Mouse (Mus musculus) heart, embryonic 15.5 days (tissue): ENCODE data around the gene Dedd2. TPM values are rescaled to one million over a fixed set of nuclear protein-coding genes. Genes with fewer than 3 reads are reported as not detected.

Experiments used
- ATAC-seq: fragments of 200-750 bp; cut with Nextera tagmentation; replicated peaks from 2 replicates; pipeline ENCODE4 v1.8.0; 2017; ENCODE audit warnings: low read depth, moderate TSS enrichment; ENCODE audit not compliant: insufficient number of reproducible peaks, insufficient read depth, low FRiP score
- H3K27ac ChIP-seq: fragments of 300-500 bp; sonication (generic); 2 replicates; pipeline ENCODE4 v1.5.1; 2015; ENCODE audit warnings: mild to moderate bottlenecking, inconsistent platforms
- H3K27me3 ChIP-seq: fragments of 300-500 bp; sonication (generic); 2 replicates; pipeline ENCODE4 v1.6.1; 2015; ENCODE audit warnings: inconsistent platforms
- H3K36me3 ChIP-seq: fragments of 300-500 bp; sonication (generic); 2 replicates; pipeline ENCODE4 v1.6.1; 2015; ENCODE audit warnings: mild to moderate bottlenecking, inconsistent platforms
- H3K4me1 ChIP-seq: fragments of 300-500 bp; sonication (generic); replicated peaks from 2 replicates; pipeline ENCODE4 v1.6.1; 2015; ENCODE audit warnings: inconsistent platforms
- H3K4me2 ChIP-seq: fragments of 300-500 bp; sonication (generic); 2 replicates; pipeline ENCODE4 v1.6.1; 2015; ENCODE audit warnings: inconsistent platforms, mild to moderate bottlenecking, moderate library complexity
- H3K4me3 ChIP-seq: fragments of 300-500 bp; sonication (generic); 2 replicates; pipeline ENCODE4 v1.5.1; 2015; ENCODE audit warnings: mild to moderate bottlenecking, inconsistent platforms
- H3K9ac ChIP-seq: fragments of 300-500 bp; sonication (generic); 2 replicates; pipeline ENCODE4 v1.6.1; 2015; ENCODE audit warnings: mild to moderate bottlenecking, inconsistent platforms
- H3K9me3 ChIP-seq: fragments of 300-500 bp; sonication (generic); replicated peaks from 2 replicates; pipeline ENCODE4 v1.6.1; 2016; ENCODE audit warnings: inconsistent platforms
- WGBS: fragments of 180-500 bp; shearing (Covaris S2); methylation state at CpG from one replicate; pipeline ENCODE4 v1.1.7; 2015; ENCODE audit warnings: mixed read lengths; 5-methylcytosine and 5-hydroxymethylcytosine counted together
- polyA plus RNA-seq: library from polyadenylated mRNA; unstranded; fragments of >200 nt; fragmentation: Nextera tagmentation; extraction: Ambion mirVana; gene quantifications from 2 replicates; pipeline ENCODE4 v1.2.1, GENCODE M21; 2015

Gene Dedd2
- polyA plus RNA-seq, 1 experiment from 2014 or later: 6.6 TPM

GRCm38 (mm10) chr7:25251822-25252221 is 31.4 kb upstream of the Dedd2 start:
- H3K4me1 ChIP-seq: peaks cover 31% of the 10 kb centered on the region
- peak overlapping the region; percentile 96 for H3K27ac ChIP-seq
- no peaks in the 10 kb centered on the region for H3K27me3 ChIP-seq
- WGBS: 24% methylated on average over 8 of the region's 8 CpGs
- H3K9ac ChIP-seq: peak overlapping the region; percentile 95
- H3K36me3 ChIP-seq: no peaks in the 10 kb centered on the region
- ATAC-seq: no peak
- peak overlapping the region; percentile 94 for H3K4me2 ChIP-seq
- H3K4me3 ChIP-seq: peak overlapping the region; percentile 69
- H3K9me3 ChIP-seq: no peaks in the 10 kb centered on the region

GRCm38 (mm10) chr7:25251071-25251791 is 30.8 kb upstream of the Dedd2 start:
- Histone ChIP-seq H3K4me3 (peak overlapping the region; percentile 69), H3K9ac (peak overlapping the region; percentile 95), H3K27me3 (no peaks in the 10 kb centered on the region), H3K4me2 (peak overlapping the region; percentile 94), H3K4me1 (peaks cover 37% of the 10 kb centered on the region), H3K36me3 (no peaks in the 10 kb centered on the region), H3K27ac (peak overlapping the region; percentile 96), H3K9me3 (no peaks in the 10 kb centered on the region)
- WGBS: 3% methylated on average over 22 of the region's 22 CpGs
- ATAC-seq: peak; percentile 18; the same call in 1 of the 2 replicates

GRCm38 (mm10) chr7:25250141-25250972 is 29.9 kb upstream of the Dedd2 start, which contains the start of gene Erf:
Gene Erf, minus strand, starts transcription at chr7:25250761.
- Histone ChIP-seq H3K4me3 (peak within 1 kb of the TSS; percentile 69), H3K4me1 (peaks cover 46% of the 10 kb centered on the region), H3K27me3 (no peaks in the 10 kb centered on the region), H3K9ac (peak within 1 kb of the TSS; percentile 95), H3K4me2 (peak within 1 kb of the TSS; percentile 94), H3K36me3 (peaks cover 7% of the 10 kb centered on the region), H3K9me3 (no peaks in the 10 kb centered on the region), H3K27ac (peak within 1 kb of the TSS; percentile 96)
- peak; percentile 80 for ATAC-seq
- WGBS: 1% methylated on average over 63 of the region's 81 CpGs

- under 1% methylated on average over 35 of the region's 73 CpGs for WGBS
- peak overlapping the region; percentile 69 for H3K4me3 ChIP-seq
- H3K36me3 ChIP-seq: peaks cover 15% of the 10 kb centered on the region
- no peaks in the 10 kb centered on the region for H3K9me3 ChIP-seq
- H3K4me1 ChIP-seq: peaks cover 54% of the 10 kb centered on the region
- peak; percentile 59 for ATAC-seq
- H3K9ac ChIP-seq: peak overlapping the region; percentile 95
- H3K27me3 ChIP-seq: no peaks in the 10 kb centered on the region
- H3K27ac ChIP-seq: peak overlapping the region; percentile 96
- H3K4me2 ChIP-seq: peak overlapping the region; percentile 94
These were observed 29.1 kb upstream of the Dedd2 start for GRCm38 (mm10) chr7:25249314-25250140.

- H3K9ac ChIP-seq: peak overlapping the region; percentile 95
- peak overlapping the region; percentile 69 for H3K4me3 ChIP-seq
- no peaks in the 10 kb centered on the region for H3K9me3 ChIP-seq
- H3K4me2 ChIP-seq: peak overlapping the region; percentile 94
- under 1% methylated on average over 25 of the region's 25 CpGs for WGBS
- peak; percentile 2; the same call in 1 of the 2 replicates for ATAC-seq
- H3K4me1 ChIP-seq: peaks cover 58% of the 10 kb centered on the region
- no peaks in the 10 kb centered on the region for H3K27me3 ChIP-seq
- H3K27ac ChIP-seq: peak overlapping the region; percentile 96
- H3K36me3 ChIP-seq: peaks cover 21% of the 10 kb centered on the region
These were observed 28.5 kb upstream of the Dedd2 start for GRCm38 (mm10) chr7:25248846-25249313.

- Histone ChIP-seq H3K9ac (peak overlapping the region; percentile 95), H3K27ac (peak overlapping the region; percentile 96), H3K27me3 (no peaks in the 10 kb centered on the region), H3K9me3 (no peaks in the 10 kb centered on the region), H3K4me1 (peaks cover 63% of the 10 kb centered on the region), H3K4me2 (peak overlapping the region; percentile 94), H3K4me3 (peak overlapping the region; percentile 69), H3K36me3 (peaks cover 25% of the 10 kb centered on the region)
- no peak for ATAC-seq
- WGBS: under 1% methylated on average over 18 of the region's 18 CpGs
These were observed 27.7 kb upstream of the Dedd2 start for GRCm38 (mm10) chr7:25248018-25248647.

GRCm38 (mm10) chr7:25247498-25247897 is 27.1 kb upstream of the Dedd2 start:
- Histone ChIP-seq H3K27ac (peak overlapping the region; percentile 96), H3K9ac (peak overlapping the region; percentile 95), H3K27me3 (no peaks in the 10 kb centered on the region), H3K4me3 (peak overlapping the region; percentile 69), H3K9me3 (no peaks in the 10 kb centered on the region), H3K4me1 (peaks cover 66% of the 10 kb centered on the region), H3K36me3 (peaks cover 31% of the 10 kb centered on the region), H3K4me2 (peak overlapping the region; percentile 94)
- 8% methylated on average over 3 of the region's 3 CpGs for WGBS
- no peak for ATAC-seq

GRCm38 (mm10) chr7:25246759-25247137 is 26.3 kb upstream of the Dedd2 start:
- Histone ChIP-seq H3K27ac (peak overlapping the region; percentile 96), H3K4me1 (peaks cover 62% of the 10 kb centered on the region), H3K4me2 (peak overlapping the region; percentile 94), H3K36me3 (peaks cover 31% of the 10 kb centered on the region), H3K27me3 (no peaks in the 10 kb centered on the region), H3K4me3 (peak overlapping the region; percentile 69), H3K9ac (peak overlapping the region; percentile 95), H3K9me3 (no peaks in the 10 kb centered on the region)
- 18% methylated on average over 4 of the region's 4 CpGs for WGBS
- no peak for ATAC-seq

GRCm38 (mm10) chr7:25246079-25246758 is 25.8 kb upstream of the Dedd2 start:
- Histone ChIP-seq H3K9me3 (no peaks in the 10 kb centered on the region), H3K9ac (peak overlapping the region; percentile 47), H3K36me3 (peaks cover 31% of the 10 kb centered on the region), H3K27ac (peak overlapping the region; percentile 96), H3K4me2 (peak overlapping the region; percentile 94), H3K27me3 (no peaks in the 10 kb centered on the region), H3K4me1 (peaks cover 61% of the 10 kb centered on the region), H3K4me3 (peak overlapping the region; percentile 69)
- WGBS: 32% methylated on average over 20 of the region's 20 CpGs
- no peak for ATAC-seq
